Comparison of ENCODE assay signal across 10 mouse cellular contexts in genomic region chr17:49779576-49779975, GRCm38 (mm10).
DNase-seq lines count a peak whose midpoint lies in the region; ATAC-seq lines count a peak whose summit lies in the region.
"Had no signal": no experiment of that assay in that cellular context is flagged by ENCODE, and none has a peak within 500 bp of the region (broad histone marks: within the 10 kb centered on the region; RNA-seq: fewer than 3 reads in every experiment).

No protein-coding gene starts in this region.

- no peak overlapping the region for H3K9ac ChIP-seq in midbrain, embryonic 13.5 days (replicated peaks)

- H3K4me1 ChIP-seq in midbrain, embryonic 13.5 days (replicated peaks), result no peaks in the 10 kb centered on the region

- intact Hi-C loops in left cerebral cortex, postnatal 14 days (cut with DNase I), result no loop called here

- ATAC-seq in midbrain, embryonic 13.5 days, result no peak
- ATAC-seq: midbrain, embryonic 16.5 days had no signal

- no peak overlapping the region for H3K27ac ChIP-seq in midbrain, embryonic 13.5 days

- no peak overlapping the region for H3K4me2 ChIP-seq in midbrain, embryonic 13.5 days (replicated peaks)

- peak; percentile 40 to 71 for DNase-seq in cerebellum, postnatal 10 days
- DNase-seq in cerebellum, adult 9-10 months, result no peak
- DNase-seq in left cerebral cortex, postnatal 14 days (ENCODE audit: low spot score in 2 of 2), result peak; percentile 12 to 21
- no peak for DNase-seq in left cerebral cortex, adult 11 months (ENCODE audit: low spot score)
- peak; percentile 29 for DNase-seq in gastrocnemius, postnatal 25 days
- DNase-seq in right cerebral cortex, postnatal 4 days, result peak; percentile 55
- DNase-seq in lung, postnatal 14 days, result no peak
- DNase-seq: liver had no signal

- no peak overlapping the region for H3K4me3 ChIP-seq in midbrain, embryonic 13.5 days (replicated peaks)

- H3K27me3 ChIP-seq in midbrain, embryonic 13.5 days, result no peaks in the 10 kb centered on the region

- 80% methylated on average over 3 of the region's 3 CpGs for WGBS in midbrain, embryonic 13.5 days

- H3K9me3 ChIP-seq in midbrain, embryonic 13.5 days, result no peaks in the 10 kb centered on the region

- no peaks in the 10 kb centered on the region for H3K36me3 ChIP-seq in midbrain, embryonic 13.5 days

Comparison
In these comparisons a context has a peak if more than half of its experiments do, and no peak if none do; other contexts are left out.
1. DNase-seq: peak in cerebellum, postnatal 10 days (2 of 2), left cerebral cortex, postnatal 14 days (2 of 2), gastrocnemius, postnatal 25 days (single experiment) and right cerebral cortex, postnatal 4 days (single experiment); none in cerebellum, adult 9-10 months (single experiment), left cerebral cortex, adult 11 months (single experiment) and lung, postnatal 14 days (single experiment).